Mouse (Mus musculus) limb, embryonic 10.5 days (tissue): ENCODE measurements around the gene Foxf1. TPM values are rescaled to one million over a fixed set of nuclear protein-coding genes. Genes with fewer than 3 reads are reported as not detected.

Experiments
- DNase-seq: peaks from one replicate; pipeline ENCODE4 v3.0.0-alpha.2; 2017; ENCODE audit warnings: low spot score
- H3K27ac ChIP-seq: fragments of 300-500 bp; sonication (generic); 2 replicates; pipeline ENCODE4 v1.5.1; 2016; ENCODE audit warnings: mild to moderate bottlenecking
- H3K27me3 ChIP-seq: fragments of 300-500 bp; sonication (generic); 2 replicates; pipeline ENCODE4 v1.6.1; 2016; ENCODE audit warnings: low read depth, mild to moderate bottlenecking; ENCODE audit not compliant: poor library complexity, severe bottlenecking
- H3K36me3 ChIP-seq: fragments of 300-500 bp; sonication (generic); 2 replicates; pipeline ENCODE4 v1.6.1; 2016; ENCODE audit warnings: mild to moderate bottlenecking, moderate library complexity
- H3K4me1 ChIP-seq: fragments of 300-500 bp; sonication (generic); 2 replicates; pipeline ENCODE4 v1.6.1; 2016
- H3K4me3 ChIP-seq: fragments of 300-500 bp; sonication (generic); 2 replicates; pipeline ENCODE4 v1.5.1; 2016; ENCODE audit warnings: mild to moderate bottlenecking, moderate library complexity
- H3K9me3 ChIP-seq: fragments of 300-500 bp; sonication (generic); replicated peaks from 2 replicates; pipeline ENCODE4 v1.6.1; 2016; ENCODE audit warnings: mild to moderate bottlenecking
- WGBS: fragments of 180-500 bp; shearing (Covaris S2); methylation state at CpG from one replicate; pipeline ENCODE4 v1.1.7; 2016; 5-methylcytosine and 5-hydroxymethylcytosine counted together
- polyA plus RNA-seq: library from polyadenylated mRNA; unstranded; fragments of >200 nt; fragmentation: Nextera tagmentation; extraction: Ambion mirVana; gene quantifications from 2 replicates; pipeline ENCODE4 v1.2.1, GENCODE M21; 2016

Gene Foxf1
- polyA plus RNA-seq, 1 experiment from 2014 or later: 0.48 TPM

DNA sequence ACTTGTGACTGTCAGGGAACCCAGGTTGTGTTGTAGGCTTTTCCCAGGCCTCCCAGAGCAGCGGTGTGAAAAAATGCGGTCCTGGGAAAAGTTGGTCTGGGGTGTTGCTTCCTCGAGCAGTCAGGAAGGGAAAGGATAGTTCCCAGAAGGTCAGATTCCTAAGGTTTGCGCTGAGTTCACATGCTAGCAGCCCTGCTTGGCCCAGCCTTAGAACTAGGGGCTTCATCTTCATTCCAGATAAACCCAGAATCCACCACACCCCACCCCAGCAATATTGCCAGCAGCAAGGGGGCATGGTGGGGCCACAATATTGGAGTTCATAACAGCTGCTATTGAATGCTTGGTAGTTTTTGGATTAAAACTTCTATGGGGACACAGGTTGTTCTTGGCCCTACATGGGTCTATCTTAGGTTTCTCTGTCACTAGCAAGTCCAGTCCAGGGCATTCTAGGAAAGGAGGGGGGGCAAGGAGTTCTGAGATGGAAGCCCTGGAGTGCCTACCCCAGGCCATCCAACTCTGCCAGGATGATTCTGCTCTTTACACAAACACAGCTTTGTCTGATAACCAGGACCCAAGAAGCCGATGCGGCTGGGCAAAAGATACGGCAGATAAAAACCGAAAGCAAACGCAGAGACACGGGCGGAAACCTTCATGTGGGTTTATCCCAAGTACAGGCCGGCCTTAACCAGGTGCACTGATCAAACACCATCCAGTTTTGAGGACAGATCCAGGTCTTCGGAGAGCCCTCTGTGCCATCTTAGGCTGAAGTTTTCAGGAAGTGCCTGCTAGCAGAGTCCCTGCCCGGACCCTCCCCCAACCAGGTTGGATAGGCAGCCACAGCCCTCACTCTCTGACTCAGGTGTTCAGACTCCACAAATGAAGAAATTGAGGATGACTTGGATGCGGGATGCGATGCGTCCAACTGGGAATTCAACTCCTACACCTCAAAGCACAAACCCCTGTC is 36.6 kb downstream of the Foxf1 start:
- Histone ChIP-seq H3K4me3 (peak overlapping the region; percentile 59), H3K27ac (no peak overlapping the region), H3K4me1 (peaks cover 56% of the 10 kb centered on the region), H3K36me3 (no peaks in the 10 kb centered on the region), H3K27me3 (peaks cover 98% of the 10 kb centered on the region), H3K9me3 (no peaks in the 10 kb centered on the region)
- 15% methylated on average over 17 of the region's 17 CpGs for WGBS
- DNase-seq: peak; percentile 46

DNA sequence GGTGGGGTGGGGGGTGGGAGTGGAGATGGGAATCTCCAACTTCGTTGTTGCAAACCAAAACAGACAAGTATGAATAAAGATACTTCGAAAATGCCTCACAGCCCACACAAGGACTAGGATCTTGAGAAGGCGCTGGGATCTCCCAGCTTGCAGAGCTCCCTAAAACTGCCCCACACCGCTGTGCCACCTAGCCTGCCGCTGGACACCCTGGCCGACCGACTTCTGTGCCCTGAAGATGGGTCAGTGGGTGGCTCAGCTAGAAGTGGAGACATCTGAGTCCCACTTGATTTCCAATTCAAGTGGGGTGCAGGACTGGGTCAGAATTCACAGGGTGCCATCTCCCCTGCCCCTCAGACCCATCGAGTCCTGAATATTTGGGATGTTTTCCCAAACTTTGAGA is 37.5 kb downstream of the Foxf1 start:
- Histone ChIP-seq H3K9me3 (no peaks in the 10 kb centered on the region), H3K27ac (no peak overlapping the region), H3K4me1 (peaks cover 59% of the 10 kb centered on the region), H3K4me3 (no peak overlapping the region), H3K36me3 (no peaks in the 10 kb centered on the region), H3K27me3 (peaks cover 100% of the 10 kb centered on the region)
- DNase-seq: no peak
- WGBS: 13% methylated on average over 8 of the region's 8 CpGs

DNA sequence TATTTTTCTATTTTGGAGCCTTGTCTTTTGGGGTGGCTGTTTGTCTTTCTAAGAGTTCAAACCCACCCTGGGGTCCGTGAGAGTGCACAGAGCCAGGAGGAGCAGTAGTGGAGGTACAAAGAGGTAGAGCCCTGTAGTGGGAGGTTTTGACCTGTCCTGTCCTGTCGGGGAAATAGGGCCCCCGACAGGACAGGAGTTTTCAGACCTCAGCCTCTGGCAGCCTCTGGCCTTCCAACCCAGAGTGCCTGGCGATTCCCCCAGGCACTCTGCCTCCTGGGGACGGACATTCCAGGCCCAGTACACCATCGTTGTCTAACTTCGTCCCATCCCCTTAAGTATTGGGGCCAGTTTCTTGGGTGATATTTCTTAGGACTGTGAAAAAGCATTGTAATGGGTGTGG is 38.2 kb downstream of the Foxf1 start:
- Histone ChIP-seq H3K4me1 (peaks cover 59% of the 10 kb centered on the region), H3K27ac (no peak overlapping the region), H3K4me3 (no peak overlapping the region), H3K27me3 (peaks cover 100% of the 10 kb centered on the region), H3K9me3 (no peaks in the 10 kb centered on the region), H3K36me3 (no peaks in the 10 kb centered on the region)
- 11% methylated on average over 7 of the region's 7 CpGs for WGBS
- no peak for DNase-seq

DNA sequence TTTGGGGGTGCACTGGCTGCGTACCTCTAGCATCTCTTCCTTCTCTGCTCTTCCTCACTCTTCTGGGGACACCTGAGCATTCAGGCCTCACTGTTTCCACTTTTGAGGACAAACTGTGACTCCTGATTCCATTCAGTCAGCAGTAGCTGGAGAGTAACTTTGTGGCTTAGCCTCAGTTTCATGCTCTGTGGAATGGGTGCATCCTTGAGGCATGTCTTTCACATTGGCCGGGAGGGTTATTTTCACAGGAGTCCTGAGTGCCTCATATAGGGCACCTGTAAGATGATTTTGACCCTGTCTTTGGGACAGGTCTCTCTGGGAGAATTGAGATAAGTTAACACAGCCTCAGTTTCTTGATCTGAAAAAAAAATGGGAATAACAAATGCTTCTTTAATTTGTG is 38.9 kb downstream of the Foxf1 start:
- DNase-seq: no peak
- H3K27ac ChIP-seq: no peak overlapping the region
- H3K27me3 ChIP-seq: peaks cover 100% of the 10 kb centered on the region
- H3K9me3 ChIP-seq: no peaks in the 10 kb centered on the region
- no peaks in the 10 kb centered on the region for H3K36me3 ChIP-seq
- H3K4me3 ChIP-seq: no peak overlapping the region
- peaks cover 57% of the 10 kb centered on the region for H3K4me1 ChIP-seq
- 57% methylated on average over 2 of the region's 2 CpGs for WGBS

DNA sequence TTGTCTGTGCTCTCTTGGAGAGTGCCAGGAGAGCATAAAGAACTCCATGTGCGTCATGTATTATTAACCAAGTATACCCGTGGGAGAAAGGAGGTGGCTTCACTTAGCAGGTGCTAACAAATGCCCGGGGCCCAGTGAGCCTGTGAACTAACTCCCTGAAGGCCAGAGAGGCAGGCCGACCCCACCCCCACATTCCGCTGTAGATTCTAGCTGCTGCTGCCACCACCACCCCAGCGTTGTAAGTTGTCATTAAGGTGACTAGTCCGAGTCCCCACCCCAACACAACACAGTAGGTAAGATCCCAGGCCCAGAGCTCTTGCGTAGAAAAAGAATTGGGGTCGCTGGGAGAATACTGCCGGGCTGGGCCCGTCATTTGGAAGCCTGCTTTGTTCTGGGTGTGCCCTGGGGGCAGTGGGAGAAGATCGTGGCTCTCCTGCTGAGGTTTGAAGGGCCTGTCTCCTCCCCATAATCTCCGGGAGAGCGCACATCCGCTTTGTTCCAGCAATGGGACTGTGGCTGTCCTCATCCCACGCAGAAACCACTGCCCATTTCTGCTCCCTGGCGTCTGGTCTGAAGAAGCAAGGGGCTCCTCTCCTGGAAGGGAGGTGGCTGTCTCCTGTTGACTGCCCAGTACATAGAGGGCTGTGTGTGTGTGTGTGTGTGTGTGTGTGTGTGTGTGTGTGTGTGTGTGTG is 40.5 kb downstream of the Foxf1 start:
- Histone ChIP-seq H3K27me3 (peaks cover 100% of the 10 kb centered on the region), H3K9me3 (no peaks in the 10 kb centered on the region), H3K36me3 (no peaks in the 10 kb centered on the region), H3K27ac (peak overlapping the region; percentile 47; the same call in 1 of the 2 replicates), H3K4me3 (peak overlapping the region; percentile 39), H3K4me1 (peaks cover 66% of the 10 kb centered on the region)
- DNase-seq: peak; percentile 41
- WGBS: under 1% methylated on average over 17 of the region's 17 CpGs

DNA sequence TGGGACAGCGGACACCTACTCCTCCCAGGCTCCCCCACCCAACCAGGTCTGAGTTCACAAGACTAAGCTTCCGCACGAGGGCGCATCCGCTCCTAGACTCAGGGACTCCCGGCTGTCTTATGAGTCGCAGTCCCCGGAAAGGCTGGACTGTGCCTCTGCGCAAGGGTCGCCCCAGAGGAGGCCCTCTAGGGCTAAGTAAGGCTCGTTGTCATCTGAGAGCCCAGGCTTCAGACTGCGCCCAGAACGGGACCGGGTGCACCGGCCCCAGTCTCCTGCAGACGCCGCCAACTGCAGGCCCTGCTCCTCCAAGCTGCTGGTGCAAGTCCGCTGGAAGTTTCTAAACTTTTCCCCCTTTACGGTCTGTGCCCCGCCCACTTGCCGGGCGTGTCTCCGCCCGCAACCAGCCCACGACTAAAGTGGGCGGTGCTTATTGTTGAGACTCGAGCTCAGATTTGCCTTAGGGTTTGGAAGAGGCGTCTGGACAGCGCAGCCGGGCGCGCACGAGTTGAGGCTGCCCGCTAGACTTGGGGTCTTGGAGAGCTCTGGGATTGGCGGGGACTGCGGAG is 41.2 kb downstream of the Foxf1 start:
- no peaks in the 10 kb centered on the region for H3K36me3 ChIP-seq
- H3K27ac ChIP-seq: peak overlapping the region; percentile 47; the same call in 1 of the 2 replicates
- under 1% methylated on average over 36 of the region's 36 CpGs for WGBS
- H3K27me3 ChIP-seq: peaks cover 100% of the 10 kb centered on the region
- DNase-seq: peak; percentile 79
- H3K9me3 ChIP-seq: no peaks in the 10 kb centered on the region
- peak overlapping the region; percentile 39 for H3K4me3 ChIP-seq
- peaks cover 59% of the 10 kb centered on the region for H3K4me1 ChIP-seq

DNA sequence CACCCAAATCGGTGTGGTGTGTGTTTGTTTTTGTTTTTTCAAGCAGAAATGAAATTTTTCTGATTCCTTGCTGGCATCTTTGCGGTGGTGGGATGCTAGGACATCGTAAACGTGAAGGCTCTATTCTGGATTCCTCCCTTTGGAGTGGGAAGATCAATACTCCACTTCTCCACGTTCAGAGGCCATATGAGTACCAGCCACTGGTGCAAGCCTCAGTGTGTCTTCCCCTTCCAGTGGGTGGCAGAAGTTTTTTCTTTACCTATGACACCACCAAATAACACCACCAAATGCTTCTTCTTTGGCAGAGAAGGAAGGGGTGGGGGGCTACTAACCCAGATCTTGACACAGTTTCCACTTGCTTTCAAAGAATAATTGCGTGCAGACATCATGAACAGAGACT is 42.0 kb downstream of the Foxf1 start:
- Histone ChIP-seq H3K9me3 (no peaks in the 10 kb centered on the region), H3K36me3 (no peaks in the 10 kb centered on the region), H3K4me1 (peaks cover 51% of the 10 kb centered on the region), H3K27ac (no peak overlapping the region), H3K4me3 (peak overlapping the region; percentile 39; the same call in 1 of the 2 replicates), H3K27me3 (peaks cover 100% of the 10 kb centered on the region)
- DNase-seq: no peak
- 5% methylated on average over 6 of the region's 6 CpGs for WGBS

DNA sequence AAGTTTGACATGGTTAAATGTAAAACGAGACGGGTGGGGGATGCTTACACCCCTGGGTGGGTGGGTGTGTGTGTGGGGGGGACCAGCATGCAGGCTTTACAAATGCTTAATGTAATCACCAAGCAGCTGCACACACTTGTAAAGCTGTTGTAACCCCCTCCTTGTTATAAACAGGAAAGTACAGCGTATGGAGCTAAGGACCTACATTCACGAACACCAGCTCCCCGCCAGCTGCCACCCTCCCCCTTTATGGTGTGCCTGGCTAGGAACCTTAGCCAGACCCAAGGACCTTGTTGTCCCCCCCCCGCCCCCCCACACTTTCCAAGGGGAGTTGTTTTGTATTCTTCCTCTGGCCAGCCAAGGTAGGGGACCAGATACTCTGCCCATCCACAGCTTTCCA is 42.5 kb downstream of the Foxf1 start:
- WGBS: 6% methylated on average over 6 of the region's 6 CpGs
- no peak overlapping the region for H3K4me3 ChIP-seq
- H3K9me3 ChIP-seq: no peaks in the 10 kb centered on the region
- H3K27me3 ChIP-seq: peaks cover 98% of the 10 kb centered on the region
- no peak overlapping the region for H3K27ac ChIP-seq
- H3K36me3 ChIP-seq: no peaks in the 10 kb centered on the region
- no peak for DNase-seq
- H3K4me1 ChIP-seq: peaks cover 50% of the 10 kb centered on the region

DNA sequence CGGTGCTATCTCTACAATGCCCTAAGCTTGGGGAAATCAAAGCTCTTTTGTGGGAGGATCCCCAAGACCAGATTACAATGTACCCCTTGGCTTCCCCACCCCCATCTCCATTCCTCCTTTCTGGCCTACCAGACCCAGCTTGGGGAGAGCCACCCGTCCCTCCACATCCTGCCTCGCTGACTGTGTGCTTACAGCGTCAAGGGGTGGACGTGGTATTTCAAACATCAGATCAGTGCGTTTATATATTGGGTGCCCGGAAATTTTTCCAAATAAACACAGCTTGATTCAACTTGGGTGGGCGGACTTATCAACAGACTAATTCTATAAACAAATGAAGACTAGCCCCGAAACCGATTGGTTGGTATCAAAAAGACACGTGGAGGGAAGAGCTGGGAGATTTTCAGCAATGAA is 43.1 kb downstream of the Foxf1 start:
- Histone ChIP-seq H3K9me3 (no peaks in the 10 kb centered on the region), H3K27ac (no peak overlapping the region), H3K36me3 (no peaks in the 10 kb centered on the region), H3K27me3 (peaks cover 98% of the 10 kb centered on the region), H3K4me1 (peaks cover 50% of the 10 kb centered on the region), H3K4me3 (no peak overlapping the region)
- 3% methylated on average over 11 of the region's 11 CpGs for WGBS
- no peak for DNase-seq

DNA sequence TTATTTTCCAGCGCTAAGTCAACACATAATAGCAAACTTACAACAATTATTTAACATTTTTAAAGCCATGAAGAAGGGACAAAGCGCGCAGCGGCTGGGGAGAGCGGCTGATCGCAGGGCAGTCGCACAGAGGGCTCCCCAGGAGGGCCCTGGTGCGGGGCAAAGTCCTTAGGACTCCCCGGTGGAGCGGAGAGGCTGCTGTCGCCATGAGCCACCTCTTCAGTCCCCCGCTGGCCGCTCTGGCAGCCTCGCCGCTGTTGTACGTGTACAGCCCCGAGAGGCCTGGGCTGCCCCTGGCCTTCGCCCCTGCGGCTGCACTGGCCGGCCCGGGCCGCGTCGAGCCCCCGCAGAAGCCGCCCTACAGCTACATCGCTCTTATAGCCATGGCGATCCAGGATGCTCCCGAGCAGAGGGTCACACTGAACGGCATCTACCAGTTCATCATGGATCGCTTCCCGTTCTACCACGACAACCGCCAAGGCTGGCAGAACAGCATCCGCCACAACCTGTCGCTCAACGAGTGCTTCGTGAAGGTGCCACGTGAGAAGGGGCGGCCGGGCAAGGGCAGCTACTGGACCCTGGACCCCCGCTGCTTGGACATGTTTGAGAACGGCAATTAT is 43.7 kb downstream of the Foxf1 start, which contains the start of gene Foxl1:
Gene Foxl1, plus strand, starts transcription at position 185 of the 620 bp plus-strand sequence.
- Histone ChIP-seq H3K4me3 (peak within 1 kb of the TSS; percentile 39), H3K27me3 (peaks cover 97% of the 10 kb centered on the region), H3K27ac (peak within 1 kb of the TSS; percentile 66), H3K9me3 (no peaks in the 10 kb centered on the region), H3K36me3 (no peaks in the 10 kb centered on the region), H3K4me1 (peaks cover 50% of the 10 kb centered on the region)
- DNase-seq: peak; percentile 67
- WGBS: under 1% methylated on average over 43 of the region's 43 CpGs

DNA sequence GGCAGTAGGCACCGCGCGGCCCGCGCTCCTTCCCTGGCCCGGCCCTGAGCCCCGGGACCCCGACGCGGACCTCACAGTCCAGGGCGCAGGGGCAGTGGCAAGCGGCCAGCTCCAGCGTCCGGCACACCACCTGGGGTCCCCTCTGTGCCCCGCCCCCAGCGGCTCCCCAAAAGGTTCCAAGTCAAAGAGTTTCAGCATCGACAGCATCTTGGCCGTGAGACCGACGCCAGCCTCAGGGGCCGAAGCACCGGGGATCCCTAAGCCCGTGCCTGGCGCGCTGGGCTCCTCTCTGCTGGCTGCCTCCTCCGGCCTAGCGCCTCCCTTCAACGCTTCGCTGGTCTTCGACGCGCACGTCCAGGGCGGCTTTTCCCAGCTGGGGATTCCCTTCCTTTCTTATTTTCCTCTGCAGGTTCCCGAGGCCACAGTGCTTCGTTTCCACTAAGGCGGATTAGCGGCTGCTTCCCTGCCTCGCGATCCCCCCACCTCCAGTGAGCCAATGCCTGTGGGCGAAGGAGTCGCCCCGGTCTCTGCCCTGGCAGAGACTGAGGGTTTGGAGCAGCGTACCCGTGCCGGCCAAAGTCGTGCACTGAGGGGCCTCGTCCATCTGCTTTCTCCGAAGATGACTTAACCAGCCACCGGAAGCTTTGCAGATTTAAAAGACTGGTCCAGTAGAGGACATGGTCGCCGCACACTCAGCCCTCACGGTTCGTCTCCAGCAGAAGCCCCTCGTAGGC is 44.5 kb downstream of the Foxf1 start:
- Histone ChIP-seq H3K36me3 (no peaks in the 10 kb centered on the region), H3K4me1 (peaks cover 50% of the 10 kb centered on the region), H3K9me3 (no peaks in the 10 kb centered on the region), H3K27me3 (peaks cover 97% of the 10 kb centered on the region), H3K27ac (peak overlapping the region; percentile 66), H3K4me3 (peak overlapping the region; percentile 39)
- peak; percentile 70 for DNase-seq
- WGBS: 2% methylated on average over 55 of the region's 55 CpGs
